Mouse (Mus musculus): ENCODE data around the gene Foxo3. TPM values are rescaled to one million over a fixed set of nuclear protein-coding genes. Genes with fewer than 3 reads are reported as not detected.

Gene Foxo3
- polyA plus RNA-seq, 1 experiment from 2014 or later = 22.9 TPM

- WGBS = 65% methylated on average over 5 of the region's 5 CpGs
- no peak for ATAC-seq
- no peaks in the 10 kb centered on the region for H3K9me3 ChIP-seq (ENCODE audit: low read length)
Observed at GRCm38 (mm10) chr10:42267811-42268545, 8.6 kb downstream of the Foxo3 start.

GRCm38 (mm10) chr10:42265021-42265689 is 11.4 kb downstream of the Foxo3 start:
- Histone ChIP-seq H3K27me3 (replicated peaks; ENCODE audit: insufficient read depth, low read length) (no peaks in the 10 kb centered on the region), H3K4me3 (ENCODE audit: low read depth, low read length) (no peak overlapping the region), H3K27ac (ENCODE audit: low read length) (no peak overlapping the region), H3K9ac (replicated peaks; ENCODE audit: low read depth) (no peak overlapping the region), H3K4me2 (replicated peaks; ENCODE audit: low read depth, low read length) (no peak overlapping the region), H3K36me3 (ENCODE audit: insufficient read depth, low read length) (peaks cover 32% of the 10 kb centered on the region; the same call in 1 of the 2 replicates), H3K9me3 (ENCODE audit: low read length) (no peaks in the 10 kb centered on the region), H3K4me1 (ENCODE audit: insufficient read depth, low read depth, low read length) (peaks cover 20% of the 10 kb centered on the region)
- 78% methylated on average over 11 of the region's 11 CpGs for WGBS
- no peak for DNase-seq (ENCODE audit: low spot score)
- no peak for TF ChIP-seq CTCF (IDR thresholded peaks at IDR 0.05)
- TF ChIP-seq EP300 (IDR thresholded peaks at IDR 0.05) = no peak
- ATAC-seq = no peak

More at GRCm38 (mm10) chr10:42267811-42268545, 8.6 kb downstream of the Foxo3 start:
- Histone ChIP-seq H3K4me1 (ENCODE audit: insufficient read depth, low read depth, low read length) (peaks cover 33% of the 10 kb centered on the region), H3K36me3 (ENCODE audit: insufficient read depth, low read length) (peaks cover 32% of the 10 kb centered on the region; the same call in 1 of the 2 replicates), H3K4me3 (ENCODE audit: low read depth, low read length) (no peak overlapping the region), H3K27me3 (replicated peaks; ENCODE audit: insufficient read depth, low read length) (no peaks in the 10 kb centered on the region), H3K4me2 (replicated peaks; ENCODE audit: low read depth, low read length) (no peak overlapping the region), H3K9ac (replicated peaks; ENCODE audit: low read depth) (no peak overlapping the region), H3K27ac (ENCODE audit: low read length) (peak overlapping the region; percentile 57; the same call in 1 of the 2 replicates)
- no peak for DNase-seq (ENCODE audit: low spot score)
- TF ChIP-seq EP300 (IDR thresholded peaks at IDR 0.05) (no peak), CTCF (IDR thresholded peaks at IDR 0.05) (peak; percentile 41)

GRCm38 (mm10) chr10:42264195-42264594 is 12.4 kb downstream of the Foxo3 start:
- no peak for ATAC-seq
- Histone ChIP-seq H3K4me2 (replicated peaks; ENCODE audit: low read depth, low read length) (no peak overlapping the region), H3K9ac (replicated peaks; ENCODE audit: low read depth) (no peak overlapping the region), H3K27ac (ENCODE audit: low read length) (no peak overlapping the region), H3K4me3 (ENCODE audit: low read depth, low read length) (no peak overlapping the region), H3K4me1 (ENCODE audit: insufficient read depth, low read depth, low read length) (peaks cover 21% of the 10 kb centered on the region), H3K9me3 (ENCODE audit: low read length) (no peaks in the 10 kb centered on the region), H3K27me3 (replicated peaks; ENCODE audit: insufficient read depth, low read length) (no peaks in the 10 kb centered on the region), H3K36me3 (ENCODE audit: insufficient read depth, low read length) (peaks cover 27% of the 10 kb centered on the region; the same call in 1 of the 2 replicates)
- TF ChIP-seq EP300 (IDR thresholded peaks at IDR 0.05) (no peak), CTCF (IDR thresholded peaks at IDR 0.05) (no peak)
- no peak for DNase-seq (ENCODE audit: low spot score)
- 60% methylated on average over 5 of the region's 5 CpGs for WGBS

GRCm38 (mm10) chr10:42263701-42264100 is 12.9 kb downstream of the Foxo3 start:
- no peaks in the 10 kb centered on the region for H3K27me3 ChIP-seq (replicated peaks; ENCODE audit: insufficient read depth, low read length)
- peaks cover 27% of the 10 kb centered on the region; the same call in 1 of the 2 replicates for H3K36me3 ChIP-seq (ENCODE audit: insufficient read depth, low read length)
- 51% methylated on average over 8 of the region's 8 CpGs for WGBS
- ATAC-seq (no peak), DNase-seq (ENCODE audit: low spot score) (no peak)
- H3K4me3 ChIP-seq (ENCODE audit: low read depth, low read length) = no peak overlapping the region
- peaks cover 21% of the 10 kb centered on the region for H3K4me1 ChIP-seq (ENCODE audit: insufficient read depth, low read depth, low read length)
- H3K9ac ChIP-seq (replicated peaks; ENCODE audit: low read depth) = no peak overlapping the region
- TF ChIP-seq CTCF (IDR thresholded peaks at IDR 0.05) (no peak), EP300 (IDR thresholded peaks at IDR 0.05) (no peak)
- no peak overlapping the region for H3K27ac ChIP-seq (ENCODE audit: low read length)
- H3K4me2 ChIP-seq (replicated peaks; ENCODE audit: low read depth, low read length) = no peak overlapping the region
- no peaks in the 10 kb centered on the region for H3K9me3 ChIP-seq (ENCODE audit: low read length)

GRCm38 (mm10) chr10:42262061-42262460 is 14.5 kb downstream of the Foxo3 start:
- Histone ChIP-seq H3K4me1 (ENCODE audit: insufficient read depth, low read depth, low read length) (peaks cover 21% of the 10 kb centered on the region), H3K4me2 (replicated peaks; ENCODE audit: low read depth, low read length) (no peak overlapping the region), H3K4me3 (ENCODE audit: low read depth, low read length) (no peak overlapping the region), H3K36me3 (ENCODE audit: insufficient read depth, low read length) (peaks cover 20% of the 10 kb centered on the region; the same call in 1 of the 2 replicates), H3K27me3 (replicated peaks; ENCODE audit: insufficient read depth, low read length) (no peaks in the 10 kb centered on the region), H3K9ac (replicated peaks; ENCODE audit: low read depth) (no peak overlapping the region), H3K9me3 (ENCODE audit: low read length) (no peaks in the 10 kb centered on the region), H3K27ac (ENCODE audit: low read length) (no peak overlapping the region)
- DNase-seq (ENCODE audit: low spot score) (no peak), ATAC-seq (no peak)
- TF ChIP-seq EP300 (IDR thresholded peaks at IDR 0.05) (no peak), CTCF (IDR thresholded peaks at IDR 0.05) (no peak)
- 59% methylated on average over 3 of the region's 3 CpGs for WGBS

- TF ChIP-seq EP300 (IDR thresholded peaks at IDR 0.05) (no peak), CTCF (IDR thresholded peaks at IDR 0.05) (no peak)
- H3K27ac ChIP-seq (ENCODE audit: low read length) = no peak overlapping the region
- no peaks in the 10 kb centered on the region for H3K27me3 ChIP-seq (replicated peaks; ENCODE audit: insufficient read depth, low read length)
- no peak overlapping the region for H3K9ac ChIP-seq (replicated peaks; ENCODE audit: low read depth)
- H3K36me3 ChIP-seq (ENCODE audit: insufficient read depth, low read length) = peaks cover 11% of the 10 kb centered on the region; the same call in 1 of the 2 replicates
- H3K4me2 ChIP-seq (replicated peaks; ENCODE audit: low read depth, low read length) = no peak overlapping the region
- WGBS = 84% methylated on average over 8 of the region's 8 CpGs
- H3K4me1 ChIP-seq (ENCODE audit: insufficient read depth, low read depth, low read length) = peaks cover 18% of the 10 kb centered on the region; the same call in 1 of the 2 replicates
- H3K9me3 ChIP-seq (ENCODE audit: low read length) = no peaks in the 10 kb centered on the region
- no peak overlapping the region for H3K4me3 ChIP-seq (ENCODE audit: low read depth, low read length)
- DNase-seq (ENCODE audit: low spot score) (no peak), ATAC-seq (no peak)
Observed at GRCm38 (mm10) chr10:42261103-42261502, 15.5 kb downstream of the Foxo3 start.

Measured in lung, postnatal 0 days (tissue).